Comparison of ENCODE assay signal across 27 mouse cellular contexts in the genomic region with DNA sequence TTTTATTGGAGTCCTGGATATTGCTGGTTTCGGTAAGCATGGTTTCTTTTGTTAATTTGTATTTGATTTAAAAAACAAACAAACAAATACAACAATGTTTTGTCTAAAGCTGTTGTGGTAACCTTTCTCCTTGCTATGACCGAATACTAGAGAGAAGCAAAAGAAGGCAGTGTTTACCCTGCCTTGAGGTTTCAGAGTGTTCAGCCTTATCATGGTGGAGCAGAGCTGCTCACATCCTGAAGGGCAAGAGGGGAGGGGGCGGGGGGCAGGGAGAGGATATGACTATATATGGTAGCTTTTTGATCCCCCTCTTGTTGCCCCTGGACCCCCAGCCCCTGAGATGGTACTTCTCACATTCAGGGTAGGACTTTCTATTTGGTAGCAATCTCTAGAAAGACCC.
DNase-seq lines count a peak whose midpoint lies in the region; ATAC-seq and TF ChIP-seq lines count a peak whose summit lies in the region.
"Had no signal": no experiment of that assay in that cellular context is flagged by ENCODE, and none has a peak within 500 bp of the region (broad histone marks: within the 10 kb centered on the region; RNA-seq: fewer than 3 reads in every experiment).

No protein-coding gene starts in this region.

- peak overlapping the region; percentile 73 for H3K4me3 ChIP-seq in megakaryocyte, embryonic 14.5 days (replicated peaks)
- H3K4me3 ChIP-seq in MEL (ENCODE audit: control insufficient read depth in 1 of 2, insufficient read depth in 1 of 2, low read depth in 2 of 2, low read length in 2 of 2) = no peak overlapping the region
- H3K4me3 ChIP-seq: embryonic facial prominence, embryonic 10.5 days; embryonic facial prominence, embryonic 13.5 days; forebrain, embryonic 10.5 days; forebrain, embryonic 13.5 days; heart, adult 2 months; heart, embryonic 10.5 days had no signal

- peak in 1 of 2 experiments; percentile 7; a peak in 1 of 4 replicates for TF ChIP-seq EP300 in MEL (IDR thresholded peaks at IDR 0.05; ENCODE audit: low read depth in 1 of 2, low read length in 2 of 2)

- H3K27me3 ChIP-seq in megakaryocyte, embryonic 14.5 days (replicated peaks) = no peaks in the 10 kb centered on the region
- no peaks in the 10 kb centered on the region for H3K27me3 ChIP-seq in MEL (ENCODE audit: control insufficient read depth in 1 of 2, insufficient read depth in 2 of 2, low read length in 2 of 2)
- H3K27me3 ChIP-seq: CH12.LX; embryonic facial prominence, embryonic 13.5 days; forebrain, embryonic 13.5 days had no signal

- H3K4me1 ChIP-seq in megakaryocyte, embryonic 14.5 days = peaks cover 79% of the 10 kb centered on the region
- no peaks in the 10 kb centered on the region for H3K4me1 ChIP-seq in MEL (ENCODE audit: control insufficient read depth in 1 of 2, insufficient read depth in 2 of 2, low read length in 2 of 2)
- H3K4me1 ChIP-seq: forebrain, embryonic 13.5 days had no signal

- TF ChIP-seq POLR2A in MEL (IDR thresholded peaks at IDR 0.05; ENCODE audit: control insufficient read depth in 1 of 2, insufficient read depth in 1 of 2, low read depth in 1 of 2, low read length in 2 of 2, poor library complexity in 1 of 2) = no peak

- peak; percentile 17 for DNase-seq in MEL (ENCODE audit: low read depth, low spot score)
- no peak for DNase-seq in left cerebral cortex, adult 8-10 months (ENCODE audit: low spot score in 2 of 2)
- DNase-seq in neural tube, embryonic 10.5 days (ENCODE audit: extremely low spot score, low spot score) = no peak
- DNase-seq: adrenal gland, adult 2 months; adrenal gland, postnatal 14 days; cerebellum, adult 11 months; cerebellum, adult 2 months; cerebellum, adult 9-11 months; cerebellum, postnatal 25 days; embryo, embryonic 11 days; gastrocnemius, postnatal 10 days; gastrocnemius, postnatal 36 days; heart, adult 2 months had no signal

- no peaks in the 10 kb centered on the region for H3K9me3 ChIP-seq in megakaryocyte, embryonic 14.5 days
- H3K9me3 ChIP-seq in MEL (replicated peaks; ENCODE audit: insufficient read depth, low read length) = no peaks in the 10 kb centered on the region
- H3K9me3 ChIP-seq: embryonic facial prominence, embryonic 10.5 days; embryonic facial prominence, embryonic 13.5 days; forebrain, embryonic 10.5 days; forebrain, embryonic 13.5 days; G1E; heart, embryonic 10.5 days had no signal

- H3K36me3 ChIP-seq in megakaryocyte, embryonic 14.5 days (replicated peaks; ENCODE audit: low read length) = peaks cover 28% of the 10 kb centered on the region
- H3K36me3 ChIP-seq in MEL (ENCODE audit: control insufficient read depth in 1 of 2, insufficient read depth in 2 of 2, low read length in 2 of 2) = peaks cover 0 to 2% of the 10 kb centered on the region in 2 experiments; a peak in 1 of 4 replicates
- H3K36me3 ChIP-seq: embryonic facial prominence, embryonic 10.5 days; embryonic facial prominence, embryonic 13.5 days; forebrain, embryonic 10.5 days; G1E had no signal

- H3K79me2 ChIP-seq in MEL (ENCODE audit: control insufficient read depth, insufficient read depth, low read length, poor library complexity) = no peaks in the 10 kb centered on the region

- TF ChIP-seq RAD21 in MEL (IDR thresholded peaks at IDR 0.05; ENCODE audit: low read depth, low read length) = no peak

- H3K27ac ChIP-seq in MEL (ENCODE audit: control insufficient read depth, low read depth, low read length) = no peak overlapping the region
- H3K27ac ChIP-seq: embryonic facial prominence, embryonic 10.5 days; embryonic facial prominence, embryonic 13.5 days; forebrain, embryonic 10.5 days; forebrain, embryonic 13.5 days; heart, adult 2 months; heart, embryonic 10.5 days; hindbrain, embryonic 14.5 days; hindbrain, postnatal 0 days had no signal

- H3K9ac ChIP-seq in MEL (ENCODE audit: control insufficient read depth, low read depth, low read length, poor library complexity, severe bottlenecking) = no peak overlapping the region
- H3K9ac ChIP-seq: embryonic facial prominence, embryonic 13.5 days; forebrain, embryonic 13.5 days; hindbrain, embryonic 14.5 days had no signal

- ATAC-seq in megakaryocyte, adult 5-6 weeks (ENCODE audit: poor library complexity, severe bottlenecking) = no peak
- peak; percentile 59 for ATAC-seq in megakaryocyte progenitor cell, adult 5-6 weeks (replicated peaks; ENCODE audit: poor library complexity)
- ATAC-seq: forebrain, embryonic 13.5 days; forebrain, embryonic 16.5 days; hindbrain, postnatal 0 days; inflammation-experienced regulatory T-cells, adult 6 months had no signal

- TF ChIP-seq CTCF in MEL (IDR thresholded peaks at IDR 0.05 in 2 of 3, conservative IDR thresholded peaks at IDR 0.05 in 1 of 3; ENCODE audit: control insufficient read depth in 1 of 3, insufficient read depth in 1 of 3, low read depth in 2 of 3, low read length in 3 of 3, poor library complexity in 1 of 3, severe bottlenecking in 1 of 3) = no peak

TF ChIP-seq in MEL, 35 proteins besides CTCF, POLR2A, EP300 and RAD21:
- TF ChIP-seq E2F4 (IDR thresholded peaks at IDR 0.05; ENCODE audit: borderline replicate concordance, low read depth, low read length) (no peak), TCF12 (IDR thresholded peaks at IDR 0.05; ENCODE audit: low read depth, low read length) (peak; percentile 41; the same call in 1 of the 2 replicates)
TF ChIP-seq in MEL: peak in this region for 1.
